Mouse (Mus musculus) kidney, adult 2 months (tissue): Measurements from ENCODE around the gene Cyp21a1. TPM values are rescaled to one million over a fixed set of nuclear protein-coding genes. Genes with fewer than 3 reads are reported as not detected.

Experiments used
- DNase-seq: peaks from one replicate; pipeline ENCODE4 v3.0.0; 2021
- H3K27ac ChIP-seq: fragments of 200-500 bp; 2 replicates; pipeline ENCODE4 v1.5.1; 2012; ENCODE audit warnings: low read depth, low read length, control low read depth, inconsistent platforms; ENCODE audit not compliant: insufficient read depth
- H3K27me3 ChIP-seq: fragments of 200-500 bp; replicated peaks from 2 replicates; pipeline ENCODE4 v1.6.1; 2012; ENCODE audit warnings: mild to moderate bottlenecking, moderate library complexity, low read length, inconsistent platforms; ENCODE audit not compliant: control insufficient read depth, insufficient read depth
- H3K36me3 ChIP-seq: fragments of 200-500 bp; 2 replicates; pipeline ENCODE4 v1.6.1; 2012; ENCODE audit warnings: mild to moderate bottlenecking, moderate library complexity, low read length, inconsistent platforms; ENCODE audit not compliant: control insufficient read depth, insufficient read depth
- H3K4me1 ChIP-seq: fragments of 200-500 bp; 2 replicates; pipeline ENCODE4 v1.6.1; 2011; ENCODE audit warnings: low read length; ENCODE audit not compliant: control insufficient read depth, insufficient read depth
- H3K4me3 ChIP-seq: fragments of 200-500 bp; 2 replicates; pipeline ENCODE4 v1.5.1; 2011; ENCODE audit warnings: mild to moderate bottlenecking, low read depth, low read length, control low read depth; ENCODE audit not compliant: insufficient read depth
- CTCF ChIP-seq: fragments of 200-500 bp; conservative IDR thresholded peaks from 2 replicates; pipeline ENCODE4 v1.5.1; 2011; ENCODE audit warnings: low read depth, mild to moderate bottlenecking, control low read depth, low read length, moderate library complexity, mixed read lengths; ENCODE audit not compliant: insufficient read depth, insufficient read length
- POLR2A ChIP-seq: fragments of 200-500 bp; IDR thresholded peaks from one replicate; pipeline ENCODE4 v1.6.1; 2011; ENCODE audit warnings: low read depth, low read length, control low read depth
- WGBS: fragments of 180-500 bp; shearing (Covaris S2); methylation state at CpG from one replicate; pipeline ENCODE4 v1.1.7; 2018; 5-methylcytosine and 5-hydroxymethylcytosine counted together
- polyA plus RNA-seq: library from polyadenylated mRNA; depleted of rRNA; stranded (reverse); fragments of >200 nt; gene quantifications from 2 replicates; pipeline ENCODE4 v1.2.3, GENCODE M21; 2012; rRNA removed

Cyp21a1 gene
- polyA plus RNA-seq, 1 experiment, result 0.23 TPM

DNA sequence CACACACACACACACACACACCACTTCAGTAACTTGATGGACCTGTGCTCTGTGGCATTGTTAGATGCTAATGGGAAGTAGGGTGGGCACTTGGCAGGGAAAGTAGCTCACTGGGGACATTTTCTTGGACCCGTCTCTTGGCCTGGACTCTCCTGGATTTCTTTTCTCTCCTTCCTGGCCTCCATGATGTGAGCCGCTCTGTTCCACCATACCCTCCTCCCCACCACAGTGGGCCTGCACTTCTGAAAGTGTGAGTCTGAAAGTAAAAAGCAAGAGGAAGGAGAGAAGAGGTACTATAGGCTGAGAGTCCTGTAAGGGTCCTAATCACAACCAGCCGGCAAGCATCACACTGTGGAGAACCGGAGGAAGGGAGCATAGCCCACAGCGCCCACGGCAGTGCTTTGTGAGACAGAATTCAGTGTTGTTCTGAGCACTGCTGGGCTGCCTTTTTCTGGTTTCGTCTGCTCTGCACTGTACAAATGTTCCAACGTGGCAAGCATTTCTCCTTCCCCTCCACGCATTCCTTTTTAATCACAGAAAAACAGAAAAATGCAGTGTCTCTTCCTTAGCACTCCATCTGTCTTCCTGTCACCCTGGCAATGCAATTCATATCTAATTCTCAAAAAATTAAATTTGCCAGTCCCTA is 26.6 kb downstream of the Cyp21a1 start:
- H3K27ac ChIP-seq, result no peak overlapping the region
- H3K36me3 ChIP-seq, result no peaks in the 10 kb centered on the region
- no peak for TF ChIP-seq POLR2A
- no peak for TF ChIP-seq CTCF
- no peaks in the 10 kb centered on the region for H3K27me3 ChIP-seq
- WGBS, result 66% methylated on average over 9 of the region's 9 CpGs
- H3K4me1 ChIP-seq, result no peaks in the 10 kb centered on the region
- DNase-seq, result no peak
- no peak overlapping the region for H3K4me3 ChIP-seq

DNA sequence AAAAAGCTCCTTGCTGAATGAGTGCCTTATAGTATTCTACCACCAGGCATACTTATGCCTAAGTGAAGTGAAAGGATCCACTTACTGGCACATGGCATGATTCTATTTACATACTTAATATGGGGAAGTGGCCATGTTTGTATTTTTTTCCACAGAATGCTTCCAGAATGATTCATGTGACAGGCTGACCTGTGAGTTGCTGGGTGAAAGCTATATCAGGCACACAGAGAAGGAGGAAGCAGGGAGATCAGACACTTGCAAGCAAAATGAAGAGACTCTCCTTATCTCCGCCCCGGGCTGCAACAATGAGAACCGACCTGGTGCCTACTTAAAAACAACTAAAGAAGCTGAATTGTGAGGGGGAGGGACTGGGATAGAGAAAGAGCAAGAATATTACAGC is 42.9 kb downstream of the Cyp21a1 start:
- Histone ChIP-seq H3K4me3 (no peak overlapping the region), H3K27ac (no peak overlapping the region), H3K4me1 (no peaks in the 10 kb centered on the region), H3K27me3 (no peaks in the 10 kb centered on the region), H3K36me3 (no peaks in the 10 kb centered on the region)
- no peak for TF ChIP-seq POLR2A
- no peak for TF ChIP-seq CTCF
- no peak for DNase-seq
- WGBS, result 55% methylated on average over 3 of the region's 3 CpGs

Other genes starting within 250 kb of the Cyp21a1 start
- 14.4 and 18.4 TPM in 2 replicates for gene Notch4, start 240.3 kb downstream of the Cyp21a1 start, polyA plus RNA-seq
- gene Gpsm3, start 214.8 kb downstream of the Cyp21a1 start, polyA plus RNA-seq, result 10.3 and 12.8 TPM in 2 replicates
- gene Pbx2, start 213.3 kb downstream of the Cyp21a1 start, polyA plus RNA-seq, result 51.3 and 56.2 TPM in 2 replicates
- gene Ager, start 206.7 kb downstream of the Cyp21a1 start, polyA plus RNA-seq, result 2.1 TPM in 2 replicates
- 208 and 256 TPM in 2 replicates for gene Rnf5, start 200.9 kb downstream of the Cyp21a1 start, polyA plus RNA-seq
- gene Agpat1, start 200.3 kb downstream of the Cyp21a1 start, polyA plus RNA-seq, result 245 and 294 TPM in 2 replicates
- 5.1 and 5.3 TPM in 2 replicates for gene Egfl8, start 188.6 kb downstream of the Cyp21a1 start, polyA plus RNA-seq
- 118 and 123 TPM in 2 replicates for gene Ppt2, start 176.1 kb downstream of the Cyp21a1 start, polyA plus RNA-seq
- gene Prrt1, start 175.0 kb downstream of the Cyp21a1 start, polyA plus RNA-seq, result 2.7 and 3.2 TPM in 2 replicates
- gene Fkbpl, start 159.8 kb downstream of the Cyp21a1 start, polyA plus RNA-seq, result 5.5 and 5.8 TPM in 2 replicates
- 52.5 and 65.5 TPM in 2 replicates for gene Atf6b, start 157.4 kb downstream of the Cyp21a1 start, polyA plus RNA-seq
- 5.5 and 8.5 TPM in 2 replicates for gene Tnxb, start 134.0 kb downstream of the Cyp21a1 start, polyA plus RNA-seq
- 4.7 and 6.8 TPM in 2 replicates for gene C4b, start 60.7 kb downstream of the Cyp21a1 start, polyA plus RNA-seq
- 35.7 and 36.7 TPM in 2 replicates for gene Stk19, start 32.4 kb upstream of the Cyp21a1 start, polyA plus RNA-seq
- gene Dxo, start 32.5 kb upstream of the Cyp21a1 start, polyA plus RNA-seq, result 52.6 and 59.2 TPM in 2 replicates
- gene Skiv2l, start 45.6 kb upstream of the Cyp21a1 start, polyA plus RNA-seq, result 58.2 and 69.5 TPM in 2 replicates
- gene Nelfe, start 45.8 kb upstream of the Cyp21a1 start, polyA plus RNA-seq, result 24.2 and 26.2 TPM in 2 replicates
- 191 and 199 TPM in 2 replicates for gene Cfb, start 58.0 kb upstream of the Cyp21a1 start, polyA plus RNA-seq
- gene Zbtb12, start 74.9 kb upstream of the Cyp21a1 start, polyA plus RNA-seq, result 9.4 and 10.8 TPM in 2 replicates
- gene Gm20547, start 77.5 kb upstream of the Cyp21a1 start, polyA plus RNA-seq, result 0.05 TPM in 1 of 2 replicates, not detected in the other
- gene C2, start 93.7 kb upstream of the Cyp21a1 start, polyA plus RNA-seq, result 62.9 and 73.4 TPM in 2 replicates
- 134 and 169 TPM in 2 replicates for gene Ehmt2, start 93.9 kb upstream of the Cyp21a1 start, polyA plus RNA-seq
- 73.5 and 88.1 TPM in 2 replicates for gene Slc44a4, start 109.9 kb upstream of the Cyp21a1 start, polyA plus RNA-seq
- 448 and 498 TPM in 2 replicates for gene Neu1, start 126.7 kb upstream of the Cyp21a1 start, polyA plus RNA-seq
- 38.8 and 56.5 TPM in 2 replicates for gene Hspa1b, start 154.7 kb upstream of the Cyp21a1 start, polyA plus RNA-seq
- not detected in 2 replicates for gene Gm20481, start 165.4 kb upstream of the Cyp21a1 start, polyA plus RNA-seq
- gene Hspa1a, start 167.6 kb upstream of the Cyp21a1 start, polyA plus RNA-seq, result 23.4 and 31.5 TPM in 2 replicates
- 0.33 and 0.58 TPM in 2 replicates for gene Hspa1l, start 168.1 kb upstream of the Cyp21a1 start, polyA plus RNA-seq
- 70.2 and 88.2 TPM in 2 replicates for gene Lsm2, start 177.3 kb upstream of the Cyp21a1 start, polyA plus RNA-seq
- 52.5 and 64.5 TPM in 2 replicates for gene Vars, start 196.4 kb upstream of the Cyp21a1 start, polyA plus RNA-seq
- gene Vwa7, start 212.0 kb upstream of the Cyp21a1 start, polyA plus RNA-seq, result 0.80 and 0.89 TPM in 2 replicates
- gene Sapcd1, start 223.5 kb upstream of the Cyp21a1 start, polyA plus RNA-seq, result 0.69 and 0.77 TPM in 2 replicates
- 1.6 and 2.4 TPM in 2 replicates for gene Msh5, start 242.2 kb upstream of the Cyp21a1 start, polyA plus RNA-seq
- gene Clic1, start 245.4 kb upstream of the Cyp21a1 start, polyA plus RNA-seq, result 105 and 117 TPM in 2 replicates